Mouse (Mus musculus): ENCODE measurements around the gene Kars. TPM values are rescaled to one million over a fixed set of nuclear protein-coding genes. Genes with fewer than 3 reads are reported as not detected.
A peak's percentile ranks its signal among the peaks of the same experiment; 100 is the strongest.

The Kars gene
- total and polyA plus RNA-seq, 2 experiments from 2014 or later, result 73.8 to 108 TPM

GRCm38 (mm10) chr8:111963091-111963490 lies 48.0 kb downstream of the Kars start:
- Histone ChIP-seq H3K4me1 (ENCODE audit: control insufficient read depth, insufficient read depth) (peaks cover 5% of the 10 kb centered on the region; the same call in 1 of the 2 replicates), H3K9me3 (replicated peaks; ENCODE audit: control insufficient read depth, low read length) (no peaks in the 10 kb centered on the region), H3K27me3 (ENCODE audit: control insufficient read depth, insufficient read depth, low read length) (no peaks in the 10 kb centered on the region), H3K4me2 (ENCODE audit: low read depth, low read length) (peak overlapping the region; percentile 27), H3K27ac (ENCODE audit: low read depth) (peak overlapping the region; percentile 51; the same call in 1 of the 2 replicates), H3K36me3 (replicated peaks; ENCODE audit: control insufficient read depth, insufficient read depth, low read length) (0 out of 2 replicates have a peak, but pooled peaks cover 5% of the 10 kb centered on the region), H3K9ac (replicated peaks; ENCODE audit: low read depth, low read length) (no peak overlapping the region), H3K4me3 (ENCODE audit: low read depth, low read length) (no peak overlapping the region)
- WGBS, result 46% methylated on average over 10 of the region's 10 CpGs
- no peak for ATAC-seq (ENCODE audit: insufficient read depth, low read depth)
- no peak for DNase-seq (ENCODE audit: low spot score)
- TF ChIP-seq EP300 (IDR thresholded peaks at IDR 0.05; ENCODE audit: low read depth), result no peak

- Histone ChIP-seq H3K4me1 (ENCODE audit: control insufficient read depth, insufficient read depth) (peaks cover 5% of the 10 kb centered on the region; the same call in 1 of the 2 replicates), H3K9me3 (replicated peaks; ENCODE audit: control insufficient read depth, low read length) (no peaks in the 10 kb centered on the region), H3K27ac (ENCODE audit: low read depth) (peak overlapping the region; percentile 51), H3K36me3 (replicated peaks; ENCODE audit: control insufficient read depth, insufficient read depth, low read length) (0 out of 2 replicates have a peak, but pooled peaks cover 5% of the 10 kb centered on the region), H3K4me2 (ENCODE audit: low read depth, low read length) (peak overlapping the region; percentile 27), H3K9ac (replicated peaks; ENCODE audit: low read depth, low read length) (no peak overlapping the region), H3K4me3 (ENCODE audit: low read depth, low read length) (no peak overlapping the region), H3K27me3 (ENCODE audit: control insufficient read depth, insufficient read depth, low read length) (no peaks in the 10 kb centered on the region)
- TF ChIP-seq CTCF (IDR thresholded peaks at IDR 0.05; ENCODE audit: low read depth) (no peak), EP300 (IDR thresholded peaks at IDR 0.05; ENCODE audit: low read depth) (no peak)
- peak; percentile 64 for ATAC-seq (ENCODE audit: insufficient read depth, low read depth)
- DNase-seq (ENCODE audit: low spot score), result peak; percentile 54
- WGBS, result 32% methylated on average over 1 of the region's 1 CpGs
Measured at GRCm38 (mm10) chr8:111962589-111962988, 48.5 kb downstream of the Kars start.

GRCm38 (mm10) chr8:111961330-111961729 lies 49.8 kb downstream of the Kars start:
- no peak for DNase-seq (ENCODE audit: low spot score)
- no peaks in the 10 kb centered on the region for H3K27me3 ChIP-seq (ENCODE audit: control insufficient read depth, insufficient read depth, low read length)
- H3K4me2 ChIP-seq (ENCODE audit: low read depth, low read length), result no peak overlapping the region
- no peaks in the 10 kb centered on the region for H3K9me3 ChIP-seq (replicated peaks; ENCODE audit: control insufficient read depth, low read length)
- H3K4me1 ChIP-seq (ENCODE audit: control insufficient read depth, insufficient read depth), result peaks cover 5% of the 10 kb centered on the region; the same call in 1 of the 2 replicates
- no peak overlapping the region for H3K4me3 ChIP-seq (ENCODE audit: low read depth, low read length)
- 78% methylated on average over 3 of the region's 3 CpGs for WGBS
- no peak overlapping the region for H3K9ac ChIP-seq (replicated peaks; ENCODE audit: low read depth, low read length)
- TF ChIP-seq EP300 (IDR thresholded peaks at IDR 0.05; ENCODE audit: low read depth), result no peak
- no peak for TF ChIP-seq CTCF (IDR thresholded peaks at IDR 0.05; ENCODE audit: low read depth)
- no peak for ATAC-seq (ENCODE audit: insufficient read depth, low read depth)
- peaks cover 14% of the 10 kb centered on the region for H3K36me3 ChIP-seq (replicated peaks; ENCODE audit: control insufficient read depth, insufficient read depth, low read length)
- no peak overlapping the region for H3K27ac ChIP-seq (ENCODE audit: low read depth)

GRCm38 (mm10) chr8:111960591-111961321 lies 50.4 kb downstream of the Kars start:
- H3K27ac ChIP-seq (ENCODE audit: low read depth), result no peak overlapping the region
- H3K4me2 ChIP-seq (ENCODE audit: low read depth, low read length), result no peak overlapping the region
- H3K4me1 ChIP-seq (ENCODE audit: control insufficient read depth, insufficient read depth), result peaks cover 5% of the 10 kb centered on the region; the same call in 1 of the 2 replicates
- WGBS, result 56% methylated on average over 15 of the region's 15 CpGs
- no peaks in the 10 kb centered on the region for H3K9me3 ChIP-seq (replicated peaks; ENCODE audit: control insufficient read depth, low read length)
- DNase-seq (ENCODE audit: low spot score) (no peak), ATAC-seq (ENCODE audit: insufficient read depth, low read depth) (no peak)
- TF ChIP-seq CTCF (IDR thresholded peaks at IDR 0.05; ENCODE audit: low read depth) (no peak), EP300 (IDR thresholded peaks at IDR 0.05; ENCODE audit: low read depth) (no peak)
- no peaks in the 10 kb centered on the region for H3K27me3 ChIP-seq (ENCODE audit: control insufficient read depth, insufficient read depth, low read length)
- no peak overlapping the region for H3K9ac ChIP-seq (replicated peaks; ENCODE audit: low read depth, low read length)
- H3K4me3 ChIP-seq (ENCODE audit: low read depth, low read length), result no peak overlapping the region
- peaks cover 16% of the 10 kb centered on the region for H3K36me3 ChIP-seq (replicated peaks; ENCODE audit: control insufficient read depth, insufficient read depth, low read length)

- Histone ChIP-seq H3K9me3 (replicated peaks; ENCODE audit: control insufficient read depth, low read length) (no peaks in the 10 kb centered on the region), H3K27me3 (ENCODE audit: control insufficient read depth, insufficient read depth, low read length) (no peaks in the 10 kb centered on the region), H3K9ac (replicated peaks; ENCODE audit: low read depth, low read length) (no peak overlapping the region), H3K27ac (ENCODE audit: low read depth) (no peak overlapping the region), H3K4me2 (ENCODE audit: low read depth, low read length) (no peak overlapping the region), H3K4me3 (ENCODE audit: low read depth, low read length) (no peak overlapping the region), H3K36me3 (replicated peaks; ENCODE audit: control insufficient read depth, insufficient read depth, low read length) (peaks cover 37% of the 10 kb centered on the region), H3K4me1 (ENCODE audit: control insufficient read depth, insufficient read depth) (no peaks in the 10 kb centered on the region)
- DNase-seq (ENCODE audit: low spot score), result no peak
- TF ChIP-seq CTCF (IDR thresholded peaks at IDR 0.05; ENCODE audit: low read depth), result no peak
- no peak for TF ChIP-seq EP300 (IDR thresholded peaks at IDR 0.05; ENCODE audit: low read depth)
- 89% methylated on average over 2 of the region's 2 CpGs for WGBS
- ATAC-seq (ENCODE audit: insufficient read depth, low read depth), result no peak
Measured at GRCm38 (mm10) chr8:111957231-111957630, 53.9 kb downstream of the Kars start.

All from heart, postnatal 0 days (tissue).